Mouse (Mus musculus): ENCODE measurements around the gene Rev3l. TPM values are rescaled to one million over a fixed set of nuclear protein-coding genes. Genes with fewer than 3 reads are reported as not detected.
A peak's percentile ranks its signal among the peaks of the same experiment; 100 is the strongest.
"Not testable (repeated sequence)": the region's sequence is repeated elsewhere in the genome, so short reads cannot be mapped to it uniquely, and the experiment has no call there.

Rev3l gene
- total RNA-seq, 2 experiments from 2014 or later = 20.9 to 23.8 TPM

DNA sequence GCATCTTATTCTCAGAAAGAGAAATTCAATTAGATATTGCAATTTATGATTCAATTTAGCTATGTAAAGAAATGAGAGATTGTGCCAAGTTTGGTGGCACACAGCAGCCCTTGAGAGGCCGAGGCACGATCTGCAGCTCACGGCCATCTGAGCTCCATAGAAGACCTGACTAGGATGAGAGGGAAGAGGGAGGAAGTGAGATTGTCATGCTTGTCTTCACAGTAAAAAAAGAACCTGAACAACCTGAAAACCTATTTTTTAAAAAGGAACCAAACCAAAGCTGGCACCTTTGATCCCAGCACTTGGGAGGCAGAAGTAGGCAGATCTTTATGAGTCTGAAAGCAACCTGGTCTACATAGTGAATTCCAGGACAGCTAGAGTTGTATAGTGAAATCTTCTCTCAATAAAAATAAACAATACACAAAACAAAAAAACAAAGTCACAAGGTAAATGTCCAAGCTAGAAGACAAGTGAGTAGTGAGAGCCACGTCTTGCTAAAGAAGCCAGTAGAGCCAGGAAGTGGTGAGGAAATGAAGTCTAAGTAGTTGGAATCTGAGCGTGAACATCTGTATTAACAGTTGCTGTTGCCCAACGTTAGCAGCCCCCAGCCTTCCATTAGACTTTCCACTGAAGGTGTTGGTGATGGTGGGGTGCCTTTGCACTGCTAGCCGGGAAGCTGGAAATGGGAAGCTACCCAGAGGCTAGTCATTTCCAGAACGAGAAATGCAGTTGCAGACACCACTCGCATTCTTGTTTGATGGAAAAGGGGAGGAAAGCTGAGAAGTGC lies 42.2 kb downstream of the Rev3l start:
- no peak for DNase-seq
- intact Hi-C loops (cut with DNase I) = no loop called here

DNA sequence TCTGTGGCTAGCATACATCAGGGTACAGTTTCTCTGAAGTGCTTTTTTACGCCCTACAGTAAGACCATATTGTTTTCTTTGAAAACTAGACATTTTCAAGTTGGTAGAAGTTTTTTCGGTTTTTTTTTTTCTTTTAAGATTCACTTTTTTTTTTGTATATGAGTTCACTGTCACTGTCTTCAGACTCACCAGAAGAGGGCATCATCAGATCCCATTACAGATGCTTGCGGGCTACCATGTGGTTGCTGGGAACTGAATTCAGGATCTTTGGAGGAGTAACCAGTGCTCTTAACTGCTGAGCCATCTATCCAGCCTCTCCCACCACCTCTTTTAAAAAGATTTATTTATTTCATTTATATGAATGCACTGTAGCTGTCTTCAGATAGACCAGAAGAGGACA lies 45.0 kb downstream of the Rev3l start:
- intact Hi-C loops (cut with DNase I) = no loop called here
- DNase-seq = no peak

GRCm38 (mm10) chr10:39778305-39778704 lies 46.4 kb downstream of the Rev3l start:
- intact Hi-C loops (cut with DNase I) = no loop called here
- DNase-seq = no peak

- DNase-seq = no peak
- intact Hi-C loops (cut with DNase I) = no loop called here
These were observed 53.3 kb downstream of the Rev3l start for GRCm38 (mm10) chr10:39785241-39785640.

- intact Hi-C loops (cut with DNase I) = no loop called here
- DNase-seq = no peak
These were observed 61.4 kb downstream of the Rev3l start for GRCm38 (mm10) chr10:39793295-39793694.

DNA sequence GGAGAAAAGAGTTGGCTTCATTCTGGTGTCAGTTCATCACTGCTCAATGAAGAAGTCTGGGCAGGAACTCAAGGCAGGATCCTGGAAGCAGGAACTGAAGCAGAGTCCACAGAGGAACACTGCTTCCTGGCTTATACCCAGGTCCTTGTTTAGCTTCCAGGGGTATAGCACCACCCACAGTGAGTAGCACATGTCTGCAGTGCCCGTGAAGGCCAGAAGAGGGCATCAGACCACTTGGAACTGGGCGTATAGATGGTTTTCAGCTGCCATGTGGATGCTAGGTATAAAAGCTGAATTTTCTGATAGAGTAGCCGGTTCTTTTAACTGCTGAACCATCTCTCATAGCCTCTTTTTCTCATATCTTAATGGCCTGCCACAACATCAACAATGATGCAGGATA lies 79.6 kb downstream of the Rev3l start:
- peak; percentile 16 to 45 for DNase-seq
- intact Hi-C loops (cut with DNase I) = loop anchor here (10.0 kb wide), 1 partner anchor 637 kb away; no protein-coding TSS in a partner anchor

DNA sequence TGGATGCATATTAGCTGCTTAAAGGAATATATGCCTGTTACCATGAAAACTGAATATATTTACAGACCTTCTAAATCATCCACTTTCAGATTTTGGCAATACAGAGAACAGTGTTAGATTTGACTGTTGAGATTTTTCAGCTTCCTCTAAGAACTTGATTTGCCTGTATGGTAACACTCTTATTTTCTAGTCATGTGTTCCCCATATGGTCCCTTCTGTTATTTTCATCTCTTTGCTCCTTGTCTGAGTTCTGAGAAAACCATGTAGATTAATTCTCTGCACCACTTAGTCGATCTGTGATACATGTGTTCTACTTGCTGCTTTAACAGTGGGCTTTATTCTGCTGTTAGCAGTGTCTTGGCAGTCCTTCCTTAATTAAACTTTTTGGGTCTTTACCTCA lies 110.7 kb downstream of the Rev3l start:
- intact Hi-C loops (cut with DNase I) = no loop called here

GRCm38 (mm10) chr10:39865509-39865908 lies 133.6 kb downstream of the Rev3l start:
- intact Hi-C loops (cut with DNase I) = no loop called here
- DNase-seq = no peak

More for the DNA sequence above, 110.7 kb downstream of the Rev3l start:
- DNase-seq = no peak

DNA sequence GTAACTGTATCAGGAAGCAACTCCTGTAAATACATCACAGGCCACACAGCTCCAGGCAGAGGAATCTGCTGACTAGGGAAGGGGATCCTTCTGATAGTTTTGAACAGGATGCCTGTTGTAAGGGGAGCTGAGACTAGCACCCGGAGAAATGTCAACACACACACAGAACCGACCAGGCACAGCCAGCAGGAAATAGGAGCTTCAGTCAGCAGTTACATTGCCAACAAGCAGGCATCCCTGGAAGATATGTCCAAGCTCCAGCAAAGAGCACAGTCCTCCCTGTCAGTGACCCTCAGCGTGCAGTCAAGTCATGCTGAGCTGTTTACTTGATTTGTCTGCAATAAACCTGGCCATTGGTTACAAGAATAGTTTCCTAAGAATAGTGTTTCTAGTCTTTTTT lies 156.7 kb downstream of the Rev3l start:
- intact Hi-C loops (cut with DNase I) = no loop called here
- no peak for DNase-seq

GRCm38 (mm10) chr10:39893702-39894697 lies 162.1 kb downstream of the Rev3l start:
- peak; percentile 5 to 8 for DNase-seq
- intact Hi-C loops (cut with DNase I) = loop anchor here (10.0 kb wide), 1 partner anchor 351 kb away; the partner anchor contains the start of gene Rpf2

- no peak for DNase-seq
- intact Hi-C loops (cut with DNase I) = loop anchor here (5.0 to 10.0 kb wide), 2 partner anchors 61 to 348 kb away; partner anchors contain the start of gene Rpf2
These were observed 164.6 kb downstream of the Rev3l start for GRCm38 (mm10) chr10:39896503-39896902.

- intact Hi-C loops (cut with DNase I) = loop anchor here (5.0 to 10.0 kb wide), 2 partner anchors 58 to 346 kb away; partner anchors contain the start of gene Rpf2
- peak; percentile 86 to 87 for DNase-seq
These were observed 167.0 kb downstream of the Rev3l start, which contains the start of gene Mfsd4b4 for GRCm38 (mm10) chr10:39898874-39899371. Gene Mfsd4b4 (minus strand): TSS chr10:39899238.

DNA sequence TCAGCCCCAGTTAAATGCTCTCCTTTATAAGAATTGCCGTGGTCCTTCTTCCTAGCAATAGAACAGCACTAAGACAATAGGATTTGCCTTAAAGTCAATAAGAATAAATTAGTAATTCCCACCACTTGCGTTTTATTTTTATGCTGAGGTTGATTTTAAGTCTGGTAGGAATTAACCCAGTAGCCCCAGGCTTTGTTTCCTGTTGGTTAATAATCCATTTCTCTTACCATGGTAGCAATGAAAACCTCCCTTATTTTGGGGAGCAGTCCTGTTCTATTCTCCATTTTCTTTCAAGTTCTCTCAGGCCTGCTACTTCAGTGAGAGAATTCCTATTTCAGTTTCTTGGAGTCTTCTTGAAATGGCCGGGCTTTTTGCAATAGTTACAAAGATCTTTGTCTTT lies 172.3 kb downstream of the Rev3l start:
- DNase-seq = no peak
- intact Hi-C loops (cut with DNase I) = no loop called here

DNA sequence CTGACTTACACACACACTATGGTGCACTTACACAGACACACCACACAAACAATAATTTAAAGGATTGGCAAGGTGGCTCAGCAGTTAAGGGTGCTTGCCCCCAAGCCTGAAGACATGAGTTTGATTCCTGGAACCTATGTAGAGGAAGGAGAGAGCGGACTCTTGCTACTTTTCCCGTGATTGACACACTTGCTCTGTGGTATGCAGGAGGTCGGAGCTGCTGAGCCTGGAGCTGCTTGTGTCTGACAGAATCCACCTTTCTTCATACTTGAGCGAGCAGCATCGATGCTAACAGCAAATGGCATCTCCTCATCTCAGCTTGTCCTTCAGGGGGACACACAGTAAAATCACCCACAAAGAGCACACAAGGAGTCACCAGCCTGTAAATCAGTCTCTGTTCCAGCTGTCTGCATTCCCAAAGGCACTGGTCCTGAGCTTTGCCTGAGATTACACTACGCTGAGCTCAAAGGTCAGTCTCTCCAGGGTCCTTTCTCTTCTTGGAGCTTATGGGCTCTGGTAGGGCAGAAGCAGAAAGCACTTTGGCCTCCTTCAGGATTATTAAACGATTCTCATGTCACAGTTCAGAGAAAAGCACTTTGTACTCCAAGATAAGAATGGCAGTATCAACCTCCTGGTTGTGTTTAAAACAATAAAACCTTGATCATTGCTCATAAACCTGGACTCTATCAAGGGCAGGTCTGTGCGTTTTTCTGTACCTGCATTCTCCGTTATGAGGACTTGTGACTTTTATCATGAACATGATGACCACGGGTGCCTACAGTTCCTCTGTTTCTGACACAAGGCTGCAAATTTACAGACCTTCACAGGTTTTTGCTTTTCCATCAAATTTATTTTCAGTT lies 175.1 kb downstream of the Rev3l start:
- DNase-seq = no peak
- intact Hi-C loops (cut with DNase I) = no loop called here

DNA sequence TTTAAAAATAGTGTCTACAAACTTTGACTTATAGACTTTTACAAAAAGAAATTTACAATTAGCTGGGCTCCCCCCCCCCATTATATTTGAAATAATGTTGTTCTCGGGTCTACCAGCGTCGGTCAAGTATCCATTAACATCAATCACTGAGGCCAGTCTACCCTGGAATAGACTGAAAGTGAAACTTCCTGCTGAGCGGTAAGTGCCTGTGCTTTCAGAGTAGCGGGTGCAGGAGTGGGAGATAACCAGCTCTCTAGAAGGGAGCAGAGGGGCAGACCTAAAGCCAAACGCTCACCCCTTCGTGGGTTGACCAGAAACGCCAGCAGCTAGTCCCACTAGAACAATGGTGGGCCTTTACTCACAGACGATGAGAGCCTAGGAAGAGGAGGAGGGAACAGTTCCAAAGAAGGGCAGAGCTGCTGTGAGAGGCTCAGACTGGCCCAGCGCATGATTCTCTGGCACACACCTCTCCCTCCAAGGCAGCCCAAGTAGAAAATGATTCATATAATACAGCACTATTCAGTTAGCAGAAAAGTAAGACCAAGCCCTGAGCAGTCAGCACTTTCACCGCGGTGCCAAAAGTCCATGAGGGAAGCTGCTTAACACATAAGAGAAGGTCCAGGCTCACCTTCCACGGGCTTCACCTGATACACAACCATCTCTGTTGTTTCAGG lies 177.0 kb downstream of the Rev3l start:
- DNase-seq = no peak
- intact Hi-C loops (cut with DNase I) = no loop called here

- intact Hi-C loops (cut with DNase I) = no loop called here
- no peak for DNase-seq
These were observed 180.7 kb downstream of the Rev3l start for GRCm38 (mm10) chr10:39912616-39913015.

DNA sequence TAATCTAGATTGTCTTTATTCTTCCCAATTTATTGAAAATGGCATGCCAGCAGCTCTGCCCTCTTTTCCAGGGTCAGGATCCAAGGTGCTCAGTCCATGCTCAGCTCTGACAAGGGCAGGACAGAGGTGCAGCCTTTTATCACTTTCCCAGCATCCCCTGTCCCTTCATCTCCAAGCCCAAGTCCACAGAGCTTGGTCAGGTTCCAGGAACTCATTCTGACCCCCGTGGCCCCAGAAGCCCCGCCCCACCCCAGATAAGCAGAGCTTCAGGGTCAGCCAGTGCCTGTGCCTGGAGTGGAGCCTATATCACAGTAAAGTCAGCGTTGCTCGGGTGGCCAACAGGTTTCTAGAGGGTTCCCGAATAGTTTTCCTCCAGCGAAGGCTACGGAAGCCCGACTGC lies 192.6 kb downstream of the Rev3l start:
- intact Hi-C loops (cut with DNase I); DNase-seq: not testable (repeated sequence)
